Mouse (Mus musculus): ENCODE data around the gene Doxl2.

Doxl2 gene

DNA sequence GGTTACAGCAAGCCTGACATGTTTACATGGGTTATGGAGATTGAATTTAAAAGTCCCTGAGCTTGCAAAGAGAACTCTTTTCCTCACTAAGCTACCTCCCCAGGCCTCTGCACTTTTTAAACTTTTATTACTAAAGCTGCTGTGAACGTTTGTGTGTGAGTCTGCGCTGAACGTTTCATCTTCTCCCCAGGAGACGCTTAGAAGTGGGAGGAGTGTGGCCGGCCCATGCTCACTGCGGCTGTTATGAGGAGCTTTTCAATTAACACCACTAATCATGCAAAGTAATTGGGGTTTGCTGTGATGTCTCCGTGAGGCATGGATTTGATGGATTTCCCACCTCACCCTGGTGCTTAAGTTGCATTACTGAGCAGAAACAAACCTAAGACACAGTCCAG, 34.4 kb downstream of the Doxl2 start:
- in situ Hi-C loops (cut with MboI, MseI): no loop called here

DNA sequence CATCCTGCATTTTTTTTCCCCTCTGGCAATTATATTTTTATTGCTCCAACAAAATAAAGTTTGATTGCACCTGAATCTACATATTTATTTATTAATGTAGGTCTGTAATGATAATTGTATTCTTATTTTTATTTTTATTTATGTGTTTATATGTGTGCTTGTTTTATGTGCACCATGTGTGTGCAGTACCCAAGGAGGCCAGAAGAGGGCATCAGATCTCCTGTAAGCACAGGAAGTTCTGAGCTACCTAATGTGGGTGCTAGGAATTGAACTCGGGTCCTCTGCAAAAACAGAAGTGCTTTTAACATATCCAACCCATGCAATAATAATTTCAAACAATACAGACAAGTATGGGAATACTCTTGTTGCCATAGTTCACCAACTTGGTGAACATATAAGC, 34.9 kb downstream of the Doxl2 start:
- in situ Hi-C loops (cut with MboI, MseI): no loop called here

DNA sequence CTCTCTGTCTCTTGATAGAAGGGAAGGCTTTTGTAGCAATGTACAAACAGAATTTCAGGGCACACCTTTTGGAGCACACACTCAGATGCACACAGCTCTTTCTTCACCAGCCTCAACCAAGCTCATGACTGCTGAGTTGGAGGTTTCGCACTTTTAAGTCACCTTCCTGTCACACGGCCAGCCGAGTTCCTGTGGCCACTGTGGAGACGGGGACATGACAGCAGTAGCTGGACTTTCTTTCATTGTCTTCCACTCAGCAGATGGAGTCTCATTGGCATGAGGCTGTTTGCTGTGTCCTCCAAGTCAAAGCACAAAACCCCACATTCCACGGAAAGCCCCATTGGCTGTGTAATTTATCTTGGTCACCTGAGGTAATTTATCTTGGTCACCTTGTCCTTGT, 36.4 kb downstream of the Doxl2 start:
- in situ Hi-C loops (cut with MboI, MseI): no loop called here

DNA sequence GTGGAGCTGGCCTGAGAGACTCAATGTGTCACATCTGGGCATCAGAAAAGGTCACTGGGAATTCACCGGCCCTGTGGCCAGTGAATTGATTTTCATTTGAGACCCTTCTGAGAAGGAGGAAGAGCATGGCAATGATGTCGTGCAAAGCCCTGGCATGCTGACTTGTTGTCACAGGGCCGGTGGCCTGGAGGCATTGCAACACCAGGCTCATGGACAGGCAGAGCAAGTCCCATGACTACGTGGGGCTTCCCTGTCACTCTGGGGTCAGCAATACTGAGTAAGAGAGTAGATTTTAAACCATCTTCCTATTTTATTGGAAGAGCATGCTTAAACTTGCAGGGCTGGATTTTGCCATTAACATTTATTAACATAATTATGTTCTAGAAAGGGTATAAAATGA, 38.3 kb downstream of the Doxl2 start:
- in situ Hi-C loops (cut with MboI, MseI): no loop called here

DNA sequence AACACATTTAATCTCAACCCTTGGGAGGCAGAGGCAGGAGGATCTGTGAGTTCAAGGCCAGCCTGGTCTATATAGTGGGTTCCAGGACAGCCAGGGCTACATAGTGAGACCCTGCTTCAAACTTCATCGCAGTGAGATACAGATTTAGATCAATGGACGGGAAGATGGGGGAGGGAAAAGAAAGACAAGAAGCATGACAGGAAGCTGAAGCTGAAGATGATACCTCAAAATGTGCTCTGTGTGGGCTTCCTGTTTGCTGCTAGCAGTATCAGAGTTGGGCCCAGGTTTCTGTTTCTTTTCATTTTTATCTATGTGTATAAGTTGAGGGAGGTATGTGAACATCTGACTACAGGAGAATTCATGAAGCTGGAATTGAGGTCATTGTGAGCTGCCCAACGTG, 38.7 kb downstream of the Doxl2 start:
- in situ Hi-C loops (cut with MboI, MseI): no loop called here

DNA sequence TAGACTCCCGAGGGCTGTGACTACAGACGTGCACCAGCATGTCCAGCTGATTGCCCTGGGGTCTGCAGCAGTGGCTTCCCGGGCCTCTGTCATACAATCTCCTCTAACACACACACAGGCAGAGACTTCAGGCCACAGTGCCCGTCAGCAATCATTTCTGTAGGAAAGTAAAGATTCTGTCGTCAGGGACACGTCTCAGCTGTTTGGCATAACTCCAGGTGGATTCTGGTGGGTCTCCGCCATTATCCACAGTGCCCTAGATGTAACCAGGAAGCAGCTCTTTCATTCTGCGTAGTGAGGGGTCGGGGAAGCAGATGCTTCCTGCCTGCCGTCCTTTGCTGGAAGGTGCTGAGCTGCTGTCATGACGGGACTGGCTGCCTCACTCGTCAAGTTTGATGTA, 42.4 kb downstream of the Doxl2 start:
- in situ Hi-C loops (cut with MboI, MseI): no loop called here

DNA sequence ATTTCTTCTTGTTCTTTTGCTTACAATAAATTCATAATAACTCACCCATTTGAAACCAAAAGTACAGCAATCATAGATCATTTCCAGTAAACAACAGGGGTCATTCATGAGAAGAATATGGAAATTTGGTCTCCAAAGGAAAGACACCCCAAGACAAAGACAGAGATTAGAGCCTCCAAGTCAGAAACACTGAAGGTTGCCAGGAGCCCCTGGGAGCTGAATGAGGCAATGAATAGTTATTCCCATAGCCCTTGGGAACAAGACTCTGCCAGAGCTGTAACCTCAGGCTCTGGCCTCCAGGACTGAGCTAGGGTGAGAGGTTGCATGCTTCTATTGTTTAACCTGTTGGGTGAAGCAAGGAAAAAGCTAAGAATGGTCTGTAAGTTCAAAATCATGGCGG, 44.6 kb downstream of the Doxl2 start:
- in situ Hi-C loops (cut with MboI, MseI): no loop called here

DNA sequence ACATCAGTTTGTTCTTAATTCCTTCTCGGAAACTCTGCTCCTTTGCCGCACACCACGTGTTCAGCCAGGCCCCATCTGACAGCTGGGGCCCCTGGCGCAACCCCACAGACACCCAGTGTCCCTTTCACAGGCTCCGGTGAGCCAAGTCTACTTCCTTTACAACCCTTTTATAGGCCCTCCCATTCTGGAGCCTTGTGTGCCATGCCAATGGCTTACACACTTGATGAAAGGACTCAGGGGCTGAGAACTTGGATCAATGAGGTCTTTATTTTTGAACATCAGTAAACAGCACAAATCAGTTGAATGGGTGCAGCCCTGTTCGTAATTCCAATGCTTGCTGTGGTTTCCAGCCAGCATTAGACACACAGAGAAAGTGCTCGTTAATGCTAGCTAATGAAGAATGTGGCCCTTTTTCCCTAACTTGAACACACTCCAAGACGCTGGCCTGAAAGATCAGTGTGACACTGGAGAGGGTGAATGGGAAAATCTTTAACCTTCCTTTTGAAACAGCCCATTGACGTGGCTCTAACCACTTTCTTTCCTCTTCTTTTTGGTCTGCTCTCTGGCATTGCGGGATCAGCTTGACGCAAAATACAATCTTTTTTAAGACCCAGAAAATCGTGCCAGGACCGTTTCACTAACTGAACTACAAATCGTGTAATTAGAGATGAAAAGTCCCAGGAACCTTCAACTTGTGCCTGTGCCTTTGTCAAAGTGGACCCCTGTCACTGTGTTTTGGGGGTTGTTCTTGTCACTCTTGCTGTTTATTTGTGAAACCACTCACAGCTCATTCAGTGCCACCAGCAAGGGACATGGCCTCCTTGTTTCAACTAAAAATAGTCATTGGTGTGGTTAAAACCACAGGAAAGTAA, 46.6 kb downstream of the Doxl2 start:
- in situ Hi-C loops (cut with MboI, MseI): no loop called here

DNA sequence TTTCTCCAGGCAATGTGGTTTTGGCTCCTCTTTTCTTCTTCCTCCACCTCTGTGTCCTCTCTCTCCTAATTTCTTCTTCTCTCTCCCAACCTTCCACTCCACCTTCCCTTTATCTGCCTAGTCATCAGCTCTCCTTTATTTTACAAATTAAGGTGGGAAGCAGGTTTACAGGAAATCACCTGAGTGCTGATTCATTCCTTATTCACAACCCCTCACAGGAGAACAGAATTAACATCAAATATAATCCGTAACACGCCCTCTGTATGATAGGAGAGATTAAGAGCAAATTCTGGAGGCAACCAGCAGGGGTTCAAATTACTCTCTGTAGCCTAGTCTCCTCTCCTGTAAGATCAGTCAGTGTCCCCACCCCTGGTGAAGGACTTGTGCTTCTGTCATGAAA, 47.6 kb downstream of the Doxl2 start:
- in situ Hi-C loops (cut with MboI, MseI): no loop called here

DNA sequence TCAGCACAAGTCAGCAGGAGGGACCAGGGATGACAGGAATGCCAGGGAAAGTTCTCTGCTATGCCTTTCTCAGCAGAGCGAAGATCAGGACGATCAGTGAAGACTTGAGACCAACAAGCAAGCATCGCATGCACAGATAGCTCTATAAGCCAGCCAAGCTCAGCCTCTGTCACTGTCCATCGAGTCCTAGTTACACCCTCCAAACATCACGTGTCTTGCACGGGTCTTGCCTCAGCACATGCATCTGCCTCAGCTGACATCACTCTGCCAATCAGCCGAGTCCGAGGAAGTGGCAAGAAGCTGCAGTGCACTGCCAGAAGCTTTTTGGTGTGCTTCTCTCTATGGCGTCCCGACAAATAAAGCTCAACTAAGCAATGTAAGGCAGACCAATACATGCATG, 48.6 kb downstream of the Doxl2 start:
- in situ Hi-C loops (cut with MboI, MseI): no loop called here

DNA sequence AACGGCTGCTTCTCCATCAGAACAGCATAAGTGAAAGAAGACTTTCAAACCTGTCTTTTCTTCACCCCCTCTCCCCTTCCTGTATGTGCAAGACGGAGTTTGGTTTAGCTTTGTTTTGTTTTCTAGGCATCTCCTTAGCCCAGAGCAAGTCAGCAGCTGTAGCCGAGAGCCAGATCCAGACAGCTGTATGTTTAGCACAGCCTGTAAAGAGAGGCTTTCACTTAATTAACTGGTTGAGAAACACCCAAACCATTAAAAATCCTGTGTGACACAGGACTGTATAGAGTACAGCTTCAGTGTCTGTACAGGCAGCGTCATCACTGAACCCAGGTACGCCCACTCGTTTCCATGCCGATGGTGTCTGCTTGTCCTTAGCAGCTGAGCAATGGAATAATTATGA, 50.5 kb downstream of the Doxl2 start:
- in situ Hi-C loops (cut with MboI, MseI): no loop called here

DNA sequence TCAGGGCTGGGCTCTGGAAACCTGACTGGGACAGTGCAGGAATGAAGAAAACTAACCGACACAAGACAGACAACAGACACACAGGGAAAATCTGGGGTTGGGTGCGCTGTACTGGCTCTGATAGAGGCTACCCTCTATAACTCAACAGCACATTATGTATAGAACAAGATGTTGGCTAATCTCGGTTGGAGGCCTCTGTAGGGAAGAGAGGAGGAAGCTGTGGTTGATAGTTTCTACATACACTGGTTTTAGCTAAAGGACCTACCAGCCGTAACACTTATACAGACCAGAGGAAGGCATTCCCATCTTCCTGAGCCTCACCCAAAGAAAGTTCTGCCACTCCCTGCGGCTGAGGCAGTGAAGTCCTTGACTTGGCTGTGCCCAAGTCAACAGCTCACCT, 51.7 kb downstream of the Doxl2 start:
- in situ Hi-C loops (cut with MboI, MseI): no loop called here

DNA sequence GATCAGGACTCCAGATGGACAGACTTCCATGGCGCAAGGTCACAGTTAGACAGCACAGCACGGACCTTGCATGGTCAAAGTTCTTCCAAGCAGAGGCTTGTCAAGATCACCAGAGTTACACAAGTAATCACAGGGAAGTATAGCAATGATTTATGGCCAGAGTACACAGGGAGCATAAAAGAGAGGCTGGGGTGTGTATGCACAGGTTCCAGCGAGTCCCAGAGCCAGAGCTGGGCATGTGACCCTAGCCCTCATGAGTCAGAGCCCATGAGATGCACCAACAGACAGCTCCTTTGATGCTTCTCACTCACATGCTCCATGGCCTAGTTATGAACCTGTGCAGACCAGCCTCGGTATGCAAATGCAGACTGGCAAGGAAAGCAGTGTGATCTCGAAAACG, 53.3 kb downstream of the Doxl2 start:
- in situ Hi-C loops (cut with MboI, MseI): no loop called here

All from regulatory T cell (primary cell).